Mouse (Mus musculus): ENCODE data around the gene Rps16.
"Not testable (repeated sequence)": the region's sequence is repeated elsewhere in the genome, so short reads cannot be mapped to it uniquely, and the experiment has no call there.

Rps16 gene

DNA sequence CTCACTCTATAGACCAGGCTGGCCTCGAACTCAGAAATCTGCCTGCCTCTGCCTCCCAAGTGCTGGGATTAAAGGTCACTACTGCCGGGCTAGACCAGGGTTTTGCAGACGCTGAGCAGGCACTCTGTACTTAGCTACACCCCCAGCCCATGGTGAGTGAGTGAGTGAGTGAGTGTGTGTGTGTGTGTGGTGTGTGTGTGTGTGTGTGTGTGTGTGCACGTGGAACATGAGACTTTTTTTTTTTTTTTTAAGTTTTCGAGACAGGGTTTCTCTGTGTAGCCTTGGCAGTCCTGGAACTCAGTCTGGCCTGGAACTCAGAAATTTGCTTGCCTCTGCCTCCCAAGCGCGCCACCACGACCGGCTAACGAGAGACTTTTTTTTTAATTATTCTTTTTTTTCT is 24.2 kb downstream of the Rps16 start:
- no peak for DNase-seq

GRCm38 (mm10) chr7:28375176-28375921 is 24.9 kb downstream of the Rps16 start:
- DNase-seq, result peak; percentile 97

DNA sequence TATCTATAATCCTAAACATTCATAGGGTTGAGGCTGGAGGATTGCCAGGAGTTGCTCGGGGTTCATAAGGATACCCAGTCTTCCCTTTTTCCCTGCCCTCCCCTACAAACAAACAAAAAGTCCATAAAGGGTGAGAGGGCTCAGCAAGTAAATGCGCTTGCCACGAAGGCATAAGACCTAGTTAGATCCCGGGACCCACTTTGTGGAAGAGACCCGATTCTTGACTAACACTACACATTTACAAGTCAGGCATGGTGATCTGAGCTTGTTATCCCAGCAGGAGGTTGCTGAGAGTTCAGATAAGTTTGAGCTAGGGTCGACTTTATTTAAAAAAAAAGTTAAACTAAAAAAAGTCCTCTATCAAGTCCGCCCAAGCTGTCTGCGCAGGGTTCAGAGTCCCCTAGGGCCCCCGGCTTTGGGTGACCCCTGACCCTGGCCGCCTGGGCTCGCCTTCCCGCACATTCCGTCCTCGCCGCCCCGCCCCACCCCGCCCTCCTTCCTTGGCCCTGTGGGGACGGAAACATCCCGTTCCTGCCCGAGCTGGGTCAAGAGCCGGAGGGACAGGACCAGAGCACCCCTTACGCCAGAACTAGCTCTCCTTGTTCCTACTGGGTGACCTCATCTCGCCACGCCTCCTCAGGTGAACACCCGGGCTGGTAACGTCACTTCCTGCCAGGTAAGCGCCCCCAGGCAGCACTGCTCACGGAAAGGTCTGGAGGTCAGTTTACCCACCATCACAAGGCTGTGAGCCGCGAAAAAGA is 25.7 kb downstream of the Rps16 start:
- DNase-seq, result peak; percentile 96

- DNase-seq, result peak; percentile 44
These were observed 27.0 kb downstream of the Rps16 start for GRCm38 (mm10) chr7:28377190-28378065.

DNA sequence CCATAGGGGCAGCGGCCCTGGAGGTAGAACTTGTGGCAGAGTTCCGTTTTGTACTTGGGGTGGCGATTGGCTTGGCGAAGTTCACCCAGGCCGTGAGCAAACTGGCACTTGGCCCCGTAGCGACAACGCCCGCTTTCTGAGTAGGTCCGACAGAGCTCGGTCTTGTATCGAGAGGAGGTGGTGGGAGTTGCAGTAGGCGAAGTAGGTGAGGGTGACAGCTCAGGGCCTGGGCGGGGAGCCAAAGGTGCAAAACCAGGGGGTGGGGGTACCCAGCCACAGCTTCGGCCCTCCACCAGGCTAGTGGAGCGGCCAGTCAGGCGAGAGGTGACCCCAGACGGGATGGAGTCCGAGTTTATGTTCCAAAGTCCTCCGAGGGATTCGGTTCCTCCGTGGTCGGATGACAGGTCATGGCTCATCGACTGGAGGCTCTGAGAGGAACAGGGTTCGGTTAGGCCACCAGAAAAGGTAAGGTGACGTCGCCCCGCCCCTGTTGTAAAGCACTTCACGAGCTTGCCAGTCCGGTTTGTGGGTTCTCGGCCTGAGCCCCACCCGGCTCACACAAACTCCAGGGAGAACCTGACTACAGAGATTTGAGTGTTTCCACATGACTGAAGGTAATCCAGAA is 27.7 kb downstream of the Rps16 start:
- peak; percentile 94 for DNase-seq

GRCm38 (mm10) chr7:28378769-28379651 is 28.6 kb downstream of the Rps16 start:
- peak; percentile 99 for DNase-seq

DNA sequence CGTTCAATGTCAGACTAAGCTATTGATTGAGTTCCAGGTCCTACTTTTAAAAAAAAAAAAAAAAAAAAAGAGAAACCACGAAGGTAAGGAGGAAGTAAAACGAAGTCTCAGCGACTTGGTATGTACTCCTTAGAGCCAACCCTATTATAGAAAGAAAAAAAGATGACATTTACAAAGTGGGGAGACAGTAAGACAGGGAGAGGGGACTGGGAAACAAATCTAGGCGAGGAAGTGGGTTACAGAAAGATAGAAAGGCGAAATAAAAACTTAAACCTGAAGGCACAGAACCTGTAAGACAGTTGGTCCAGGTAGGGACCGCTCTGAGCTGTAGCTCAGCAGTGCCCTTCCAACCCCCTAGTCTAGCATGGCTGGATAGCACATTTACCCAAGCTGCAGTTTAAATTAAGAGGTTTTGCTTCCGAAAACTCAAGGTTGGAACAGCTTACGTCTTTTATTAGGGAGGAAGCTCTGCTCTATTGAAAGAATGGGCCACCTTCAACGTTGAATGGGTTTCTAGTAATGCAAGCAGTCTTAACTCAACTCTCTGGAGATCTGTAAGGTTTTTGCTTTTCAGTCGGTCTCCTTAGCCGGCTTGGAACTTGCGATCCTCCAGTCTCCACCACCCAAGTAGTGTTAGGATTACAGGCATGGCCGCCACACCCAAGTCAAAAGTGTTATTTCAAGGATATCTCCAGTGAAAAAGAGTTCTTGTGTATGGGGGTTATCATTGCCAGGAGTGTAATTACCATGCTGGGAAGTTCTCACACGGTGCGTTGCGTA is 30.0 kb downstream of the Rps16 start, which contains the start of gene Zfp36:
TSS of gene Zfp36 (minus strand) at position 17 of the 780 bp plus-strand sequence.
- no peak for DNase-seq

DNA sequence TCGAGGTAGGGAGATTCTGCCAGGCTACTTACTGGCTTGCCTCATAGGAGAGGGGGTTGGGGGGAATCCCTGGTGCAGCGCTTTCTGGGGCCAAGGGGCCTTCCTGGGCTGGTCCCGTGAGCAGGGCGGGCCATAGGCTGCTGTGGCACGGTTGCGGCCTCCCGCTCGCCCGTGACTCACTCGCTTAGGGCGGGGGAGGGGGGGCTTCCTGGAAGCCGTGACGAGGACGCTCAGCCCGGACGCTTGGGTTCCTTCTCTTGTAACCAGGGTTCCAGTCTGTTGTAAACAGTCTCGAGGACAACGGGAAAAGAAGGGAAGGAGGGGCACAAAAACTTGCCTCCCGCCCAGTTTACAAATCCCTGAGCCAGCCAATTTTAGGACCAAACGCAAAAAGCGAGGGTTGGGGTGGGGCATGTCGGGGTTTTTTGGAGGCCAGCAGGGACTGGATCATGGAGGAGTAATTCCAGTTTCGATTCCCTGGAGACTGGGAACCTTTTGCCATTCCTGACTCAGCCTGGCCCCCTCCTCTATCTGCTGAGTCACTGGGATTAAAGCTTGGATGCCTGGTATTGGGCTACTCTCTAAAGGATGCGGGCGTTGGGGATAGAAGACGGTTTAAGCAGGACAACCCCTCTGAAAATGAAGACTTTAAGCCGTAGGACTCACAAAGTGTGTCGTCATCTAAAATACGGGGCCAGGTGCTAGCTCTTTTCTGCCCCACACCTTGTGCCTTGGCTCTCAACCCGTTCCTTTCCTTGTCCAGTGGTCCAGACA is 30.8 kb downstream of the Rps16 start:
- peak; percentile 95 for DNase-seq

DNA sequence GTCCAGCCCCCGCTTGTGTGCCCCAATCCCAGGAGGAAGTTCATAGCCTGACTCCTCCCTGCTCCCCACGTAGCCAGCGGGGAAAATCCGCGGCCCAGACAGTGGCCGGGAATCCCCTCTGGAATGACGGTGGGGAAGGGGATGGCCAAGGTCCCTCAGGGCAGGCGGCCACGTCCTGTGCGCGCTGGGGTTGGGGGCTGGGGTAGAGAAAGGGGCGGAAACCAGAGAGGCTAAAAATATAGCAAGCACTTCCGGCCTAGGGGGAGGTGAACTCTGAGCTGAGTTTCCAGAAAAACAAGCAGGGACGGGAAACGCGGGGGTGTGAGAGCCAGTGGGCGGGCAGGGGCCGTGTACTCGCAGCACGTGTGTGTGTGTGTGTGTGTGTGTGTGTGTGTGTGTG is 31.5 kb downstream of the Rps16 start:
- DNase-seq, result peak; percentile 97

- DNase-seq, result no peak
These were observed 32.0 kb downstream of the Rps16 start for GRCm38 (mm10) chr7:28382347-28382951.

DNA sequence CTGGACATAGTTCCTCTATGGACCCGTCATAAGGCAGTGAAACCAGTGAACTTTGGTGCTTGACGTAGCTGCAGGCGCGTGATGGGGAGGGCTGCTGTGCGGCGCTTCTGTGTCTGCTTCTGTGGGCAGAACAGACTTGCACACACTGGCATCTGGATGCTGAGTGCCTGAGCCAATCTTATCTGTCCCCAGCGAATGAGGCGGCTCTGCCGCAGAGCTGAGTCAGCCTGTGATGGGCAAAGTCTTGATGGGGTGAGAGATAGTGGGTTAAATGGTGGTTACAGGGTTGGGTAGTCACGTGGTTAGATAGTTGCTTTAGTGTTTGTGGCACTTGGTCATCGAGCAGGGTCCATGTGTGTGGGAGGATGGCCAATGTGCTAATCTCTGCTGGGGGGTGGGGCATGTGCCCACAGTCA is 32.5 kb downstream of the Rps16 start:
- DNase-seq, result peak; percentile 76

- DNase-seq, result no peak
These were observed 33.2 kb downstream of the Rps16 start for GRCm38 (mm10) chr7:28383606-28384005.

GRCm38 (mm10) chr7:28384162-28384561 is 33.7 kb downstream of the Rps16 start:
- DNase-seq, result peak; percentile 35

GRCm38 (mm10) chr7:28385196-28385595 is 34.7 kb downstream of the Rps16 start:
- DNase-seq, result no peak

DNA sequence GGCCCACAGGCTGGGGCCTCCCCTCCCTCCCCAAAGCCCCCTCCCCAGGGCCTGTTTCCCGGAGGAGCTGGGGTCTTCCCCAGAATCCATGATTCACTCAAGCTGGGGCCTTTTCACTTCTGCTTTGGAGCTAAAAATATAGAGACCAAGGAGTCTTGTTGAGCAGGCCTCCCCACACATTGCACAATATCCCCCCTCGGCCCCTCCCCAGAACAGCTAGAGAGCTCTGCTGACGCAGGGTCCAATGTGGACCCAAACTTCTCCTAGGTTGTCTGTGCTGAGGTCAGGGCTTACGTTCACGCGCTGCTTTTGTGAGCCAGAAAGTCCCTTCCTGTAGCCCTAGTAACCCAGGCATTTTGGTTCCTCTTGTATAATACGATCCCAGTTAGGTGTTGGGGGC is 35.6 kb downstream of the Rps16 start:
- peak; percentile 80 for DNase-seq

DNA sequence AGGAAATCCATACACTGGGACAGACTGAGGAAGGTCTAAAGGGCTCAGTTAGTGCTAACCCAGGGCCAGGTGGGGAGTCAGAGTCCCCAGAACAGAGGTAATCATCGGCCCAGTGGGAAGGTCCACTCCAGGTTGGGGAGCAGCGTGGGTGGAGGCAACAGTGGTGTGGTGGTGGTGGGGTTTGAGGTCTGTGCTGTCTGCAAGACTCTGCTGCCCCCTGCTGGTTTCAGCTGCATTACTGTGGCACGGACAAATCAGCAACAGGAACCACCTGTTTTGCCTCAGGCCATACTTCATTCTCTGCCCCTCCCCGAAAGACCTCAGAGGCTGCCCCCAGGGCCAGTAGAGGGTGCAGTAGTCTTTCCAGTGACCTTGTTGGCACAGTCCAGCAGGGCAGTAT is 36.0 kb downstream of the Rps16 start:
- DNase-seq, result peak; percentile 96

- not testable (repeated sequence) for DNase-seq
These were observed 36.4 kb downstream of the Rps16 start for GRCm38 (mm10) chr7:28386877-28387276.

DNA sequence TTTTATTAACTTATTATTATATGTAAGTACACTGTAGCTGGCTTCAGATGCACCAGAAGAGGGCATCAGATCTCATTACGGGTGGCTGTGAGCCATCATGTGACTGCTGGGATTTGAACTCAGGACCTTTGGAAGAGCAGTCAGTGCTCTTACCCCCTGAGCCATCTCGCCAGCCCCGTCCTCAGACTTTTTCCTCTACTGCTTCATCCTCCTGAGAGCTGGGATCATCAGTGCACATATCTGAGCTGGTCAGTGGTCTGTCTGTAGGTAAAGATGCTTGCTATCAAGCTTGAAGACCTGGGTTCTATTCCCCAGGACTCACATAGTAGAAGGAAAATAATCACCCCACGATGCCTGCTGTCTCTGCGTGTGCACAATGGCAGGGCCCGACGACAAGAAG is 36.9 kb downstream of the Rps16 start:
- not testable (repeated sequence) for DNase-seq

GRCm38 (mm10) chr7:28390331-28390730 is 39.9 kb downstream of the Rps16 start:
- no peak for DNase-seq

Measured in lung, postnatal 36 days (tissue).